Mouse (Mus musculus) inflammation-experienced regulatory T-cells, adult 6 months (primary cell): ENCODE data around the gene Ndufaf2. TPM values are rescaled to one million over a fixed set of nuclear protein-coding genes. Genes with fewer than 3 reads are reported as not detected.

Source experiments
- ATAC-seq: one replicate; pipeline ENCODE4 v1.8.0; 2017
- polyA plus RNA-seq, 3 experiments: library from polyadenylated mRNA; unstranded; fragments of 100-300 nt; shearing (Covaris generic); gene quantifications; one replicate each; pipeline ENCODE4 v1.2.1; 2017

Ndufaf2 gene
- polyA plus RNA-seq, 3 experiments from 2014 or later = 38.9 to 47.2 (median 43.2) TPM

GRCm38 (mm10) chr13:108025802-108026201 is 132.6 kb downstream of the Ndufaf2 start:
- no peak for ATAC-seq

- ATAC-seq = no peak
Measured at GRCm38 (mm10) chr13:108017349-108017748, 141.1 kb downstream of the Ndufaf2 start.

- no peak for ATAC-seq
Measured at GRCm38 (mm10) chr13:108015166-108015565, 143.3 kb downstream of the Ndufaf2 start.

GRCm38 (mm10) chr13:108013839-108014238 is 144.6 kb downstream of the Ndufaf2 start:
- no peak for ATAC-seq

- no peak for ATAC-seq
Measured at GRCm38 (mm10) chr13:108013110-108013509, 145.3 kb downstream of the Ndufaf2 start.

GRCm38 (mm10) chr13:108007861-108008260 is 150.6 kb downstream of the Ndufaf2 start:
- ATAC-seq = no peak

- ATAC-seq = no peak
Measured at GRCm38 (mm10) chr13:107996301-107996700, 162.1 kb downstream of the Ndufaf2 start.

GRCm38 (mm10) chr13:107995211-107995610 is 163.2 kb downstream of the Ndufaf2 start:
- no peak for ATAC-seq

GRCm38 (mm10) chr13:107992573-107992972 is 165.8 kb downstream of the Ndufaf2 start:
- no peak for ATAC-seq

- no peak for ATAC-seq
Measured at GRCm38 (mm10) chr13:107984641-107985040, 173.8 kb downstream of the Ndufaf2 start.

GRCm38 (mm10) chr13:107984186-107984585 is 174.2 kb downstream of the Ndufaf2 start:
- no peak for ATAC-seq

GRCm38 (mm10) chr13:107983231-107983847 is 175.1 kb downstream of the Ndufaf2 start:
- no peak for ATAC-seq

GRCm38 (mm10) chr13:107979461-107979860 is 179.0 kb downstream of the Ndufaf2 start:
- ATAC-seq = no peak

- ATAC-seq = no peak
Measured at GRCm38 (mm10) chr13:107976886-107977656, 181.4 kb downstream of the Ndufaf2 start.

- ATAC-seq = no peak
Measured at GRCm38 (mm10) chr13:107972451-107972850, 186.0 kb downstream of the Ndufaf2 start.

- ATAC-seq = no peak
Measured at GRCm38 (mm10) chr13:107971868-107972267, 186.6 kb downstream of the Ndufaf2 start.

GRCm38 (mm10) chr13:107970422-107971142 is 187.8 kb downstream of the Ndufaf2 start:
- ATAC-seq = no peak

- no peak for ATAC-seq
Measured at GRCm38 (mm10) chr13:107969961-107970391, 188.4 kb downstream of the Ndufaf2 start.

- ATAC-seq = no peak
Measured at GRCm38 (mm10) chr13:107964616-107965015, 193.8 kb downstream of the Ndufaf2 start.

GRCm38 (mm10) chr13:107963471-107963870 is 195.0 kb downstream of the Ndufaf2 start:
- ATAC-seq = no peak

GRCm38 (mm10) chr13:107962741-107963140 is 195.7 kb downstream of the Ndufaf2 start:
- ATAC-seq = no peak

- ATAC-seq = no peak
Measured at GRCm38 (mm10) chr13:107961972-107962371, 196.5 kb downstream of the Ndufaf2 start.

GRCm38 (mm10) chr13:107961501-107961900 is 196.9 kb downstream of the Ndufaf2 start:
- no peak for ATAC-seq
